Mouse (Mus musculus) embryonic facial prominence, embryonic 13.5 days (tissue): ENCODE measurements around the gene P2rx1. TPM values are rescaled to one million over a fixed set of nuclear protein-coding genes. Genes with fewer than 3 reads are reported as not detected.

Experiments used
- ATAC-seq: fragments of 200-750 bp; cut with Nextera tagmentation; 2 replicates; pipeline ENCODE4 v1.8.0; 2017; ENCODE audit warnings: low read depth; ENCODE audit not compliant: insufficient number of reproducible peaks, insufficient read depth, low FRiP score, low TSS enrichment
- H3K27ac ChIP-seq: fragments of 300-500 bp; sonication (generic); 2 replicates; pipeline ENCODE4 v1.5.1; 2015; ENCODE audit warnings: moderate library complexity, mild to moderate bottlenecking, inconsistent platforms
- H3K27me3 ChIP-seq: fragments of 300-500 bp; sonication (generic); 2 replicates; pipeline ENCODE4 v1.6.1; 2015; ENCODE audit warnings: mild to moderate bottlenecking, inconsistent platforms
- H3K36me3 ChIP-seq: fragments of 300-500 bp; sonication (generic); 2 replicates; pipeline ENCODE4 v1.6.1; 2015; ENCODE audit warnings: mild to moderate bottlenecking, inconsistent platforms
- H3K4me1 ChIP-seq: fragments of 300-500 bp; sonication (generic); 2 replicates; pipeline ENCODE4 v1.6.1; 2015; ENCODE audit warnings: inconsistent platforms
- H3K4me2 ChIP-seq: fragments of 300-500 bp; sonication (generic); 2 replicates; pipeline ENCODE4 v1.6.1; 2015; ENCODE audit warnings: moderate library complexity, mild to moderate bottlenecking, inconsistent platforms
- H3K4me3 ChIP-seq: fragments of 300-500 bp; sonication (generic); 2 replicates; pipeline ENCODE4 v1.5.1; 2015; ENCODE audit warnings: mild to moderate bottlenecking, inconsistent platforms
- H3K9ac ChIP-seq: fragments of 300-500 bp; sonication (generic); 2 replicates; pipeline ENCODE4 v1.6.1; 2015; ENCODE audit warnings: mild to moderate bottlenecking, inconsistent platforms
- H3K9me3 ChIP-seq: fragments of 300-500 bp; sonication (generic); 2 replicates; pipeline ENCODE4 v1.6.1; 2016; ENCODE audit warnings: inconsistent platforms
- WGBS: fragments of 180-500 bp; shearing (Covaris S2); methylation state at CpG from one replicate; pipeline ENCODE4 v1.1.7; 2015; ENCODE audit warnings: mixed read lengths; 5-methylcytosine and 5-hydroxymethylcytosine counted together
- microRNA-seq: library from miRNA; unstranded; fragments of <30 nt; microRNA quantifications from one replicate; pipeline ENCODE4, GENCODE M21; 2016
- polyA plus RNA-seq: library from polyadenylated mRNA; unstranded; fragments of >200 nt; fragmentation: Nextera tagmentation; extraction: Ambion mirVana; gene quantifications from 2 replicates; pipeline ENCODE4 v1.2.1, GENCODE M21; 2015

The P2rx1 gene
- polyA plus RNA-seq, 1 experiment from 2014 or later: 1.0 TPM

DNA sequence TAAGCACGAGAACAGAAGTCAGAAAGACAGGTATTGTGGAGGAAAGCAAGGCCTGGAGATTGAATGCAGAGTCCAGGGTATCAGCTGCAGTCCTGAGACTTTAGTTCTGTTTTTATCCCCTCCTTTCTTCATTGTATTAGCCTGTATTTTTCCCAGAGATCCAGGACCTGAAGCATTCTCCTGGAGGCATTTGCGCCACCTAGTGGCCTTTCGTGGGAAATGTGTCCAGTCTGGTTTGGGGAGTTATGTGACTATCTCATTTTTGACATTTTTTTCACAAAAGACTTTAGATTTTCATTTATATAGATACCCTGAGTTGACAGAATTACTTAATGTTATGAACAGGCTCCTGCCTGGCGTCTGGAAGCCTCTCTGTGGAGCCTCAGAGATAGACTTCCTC is 50.4 kb downstream of the P2rx1 start:
- H3K27me3 ChIP-seq: no peaks in the 10 kb centered on the region
- peaks cover 18% of the 10 kb centered on the region for H3K4me1 ChIP-seq
- H3K4me3 ChIP-seq: peak overlapping the region; percentile 92
- no peak for ATAC-seq
- peaks cover 33% of the 10 kb centered on the region for H3K36me3 ChIP-seq
- H3K4me2 ChIP-seq: peak overlapping the region; percentile 77
- H3K27ac ChIP-seq: peak overlapping the region; percentile 16; the same call in 1 of the 2 replicates
- H3K9me3 ChIP-seq: no peaks in the 10 kb centered on the region
- WGBS: under 1% methylated on average over 4 of the region's 4 CpGs
- peak overlapping the region; percentile 96; the same call in 1 of the 2 replicates for H3K9ac ChIP-seq

DNA sequence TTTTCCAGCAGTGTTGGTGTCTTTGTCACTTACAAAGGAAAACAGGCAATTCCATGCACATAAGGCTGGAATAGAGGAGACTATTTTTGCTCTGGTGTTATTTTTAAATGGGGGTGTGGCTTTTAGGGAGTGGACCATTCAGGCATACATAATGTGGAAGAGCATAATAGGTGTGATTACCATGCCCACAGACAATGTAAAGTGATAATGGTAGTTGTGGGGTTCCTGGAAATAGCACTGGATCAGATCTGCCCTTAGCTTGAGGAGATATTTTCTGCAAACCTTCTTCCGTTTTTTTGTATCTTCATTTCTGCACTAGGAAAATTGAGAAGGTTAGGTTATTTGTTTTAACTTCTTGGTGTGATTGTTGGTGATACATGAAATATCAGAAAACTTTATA is 53.9 kb downstream of the P2rx1 start:
- H3K27ac ChIP-seq: no peak overlapping the region
- peaks cover 66% of the 10 kb centered on the region for H3K36me3 ChIP-seq
- no peak for ATAC-seq

DNA sequence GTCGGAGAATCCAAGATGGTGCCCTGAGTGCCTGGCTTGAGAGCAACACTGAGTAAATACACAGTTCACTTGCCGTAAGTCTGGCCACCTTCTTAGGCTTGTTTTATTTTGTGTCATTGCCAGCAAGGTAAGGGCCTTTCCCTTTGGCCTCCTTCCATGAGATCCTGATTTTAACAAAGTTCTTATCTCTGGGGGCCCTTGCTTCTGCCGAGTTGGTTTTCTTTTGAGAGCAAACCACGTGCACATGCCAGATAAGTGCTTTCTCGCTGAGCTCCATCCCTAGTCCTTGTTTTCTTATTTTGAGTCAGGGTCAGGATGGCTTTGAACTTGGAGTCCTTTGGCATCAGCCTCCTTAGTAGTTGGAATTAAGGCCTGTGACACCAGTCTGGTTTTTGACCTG is 58.8 kb downstream of the P2rx1 start:
- Histone ChIP-seq H3K27me3 (no peaks in the 10 kb centered on the region), H3K27ac (no peak overlapping the region), H3K4me1 (no peaks in the 10 kb centered on the region), H3K9me3 (no peaks in the 10 kb centered on the region), H3K4me3 (no peak overlapping the region), H3K4me2 (no peak overlapping the region), H3K36me3 (peaks cover 74% of the 10 kb centered on the region), H3K9ac (no peak overlapping the region)
- no peak for ATAC-seq
- 89% methylated on average over 5 of the region's 5 CpGs for WGBS

More for the DNA sequence above, 53.9 kb downstream of the P2rx1 start:
- Histone ChIP-seq H3K4me3 (no peak overlapping the region), H3K27me3 (no peaks in the 10 kb centered on the region), H3K9ac (no peak overlapping the region), H3K4me1 (peaks cover 13% of the 10 kb centered on the region), H3K4me2 (no peak overlapping the region), H3K9me3 (no peaks in the 10 kb centered on the region)
- 90% methylated on average over 1 of the region's 1 CpGs for WGBS

DNA sequence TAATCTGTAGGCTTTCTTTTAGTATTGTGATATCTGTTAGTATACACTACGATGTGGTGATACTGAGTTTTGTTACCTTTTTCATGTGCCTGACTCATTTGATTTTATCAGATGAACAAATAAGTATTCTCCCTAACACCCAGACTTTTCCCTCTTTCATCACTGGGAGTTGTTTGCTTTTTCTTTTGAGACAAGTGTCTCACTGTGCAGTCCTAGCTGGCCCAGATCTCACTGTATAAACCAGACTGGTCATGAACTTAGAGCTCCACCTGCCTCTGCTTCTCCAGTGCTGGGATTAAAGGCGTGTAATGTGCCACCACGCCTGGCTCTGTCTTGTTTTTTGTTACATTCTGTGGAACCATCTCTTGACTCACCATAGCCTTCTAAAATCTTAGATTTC is 60.7 kb downstream of the P2rx1 start:
- Histone ChIP-seq H3K27ac (no peak overlapping the region), H3K4me1 (no peaks in the 10 kb centered on the region), H3K9me3 (no peaks in the 10 kb centered on the region), H3K27me3 (no peaks in the 10 kb centered on the region), H3K4me2 (no peak overlapping the region), H3K9ac (no peak overlapping the region), H3K4me3 (no peak overlapping the region), H3K36me3 (peaks cover 58% of the 10 kb centered on the region)
- no peak for ATAC-seq
- WGBS: 94% methylated on average over 3 of the region's 3 CpGs

DNA sequence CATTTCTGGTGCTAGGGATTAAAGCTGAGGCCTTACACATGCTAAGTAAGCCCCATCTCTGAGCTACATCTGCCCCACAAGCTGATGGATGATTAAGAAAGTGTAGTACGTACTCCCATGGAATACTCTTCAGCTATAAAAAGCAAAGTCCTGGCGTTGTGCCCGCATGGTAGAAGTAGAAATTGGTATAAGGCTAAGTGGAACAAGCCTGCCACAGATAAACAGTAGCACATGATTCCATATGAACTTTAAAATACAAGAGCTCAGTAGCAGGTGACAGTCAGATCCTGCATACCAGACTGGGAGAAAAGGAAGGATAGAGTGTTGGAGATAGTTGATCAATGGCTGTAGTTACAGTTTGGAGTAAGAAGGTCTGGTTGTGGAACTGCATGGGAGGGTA is 62.5 kb downstream of the P2rx1 start:
- no peak overlapping the region for H3K4me2 ChIP-seq
- peaks cover 51% of the 10 kb centered on the region for H3K36me3 ChIP-seq
- no peak overlapping the region for H3K27ac ChIP-seq
- H3K9ac ChIP-seq: no peak overlapping the region
- no peak overlapping the region for H3K4me3 ChIP-seq
- no peaks in the 10 kb centered on the region for H3K4me1 ChIP-seq
- no peaks in the 10 kb centered on the region for H3K27me3 ChIP-seq
- no peak for ATAC-seq
- WGBS: 93% methylated on average over 3 of the region's 3 CpGs
- H3K9me3 ChIP-seq: no peaks in the 10 kb centered on the region

Small RNA genes within 50 kb of the gene (microRNA-seq; reads per million reads assigned to microRNA genes)
- gene Gm44467: not detected

Other genes starting within 250 kb of the P2rx1 start
- gene Cyb5d2, start 203.0 kb upstream of the P2rx1 start, polyA plus RNA-seq: 7.8 and 8.5 TPM in 2 replicates
- gene Zzef1, start 202.9 kb upstream of the P2rx1 start, polyA plus RNA-seq: 10.6 and 11.6 TPM in 2 replicates
- 1.3 and 1.6 TPM in 2 replicates for gene Atp2a3, start 37.9 kb upstream of the P2rx1 start, polyA plus RNA-seq
- gene Camkk1, start 19.9 kb downstream of the P2rx1 start, polyA plus RNA-seq: 8.4 and 8.6 TPM in 2 replicates
- 14.4 and 14.5 TPM in 2 replicates for gene Ncbp3, start 48.7 kb downstream of the P2rx1 start, polyA plus RNA-seq
- gene Itgae, start 91.5 kb downstream of the P2rx1 start, polyA plus RNA-seq: 0.22 and 0.32 TPM in 2 replicates
- 14.6 and 16.2 TPM in 2 replicates for gene Haspin, start 139.2 kb downstream of the P2rx1 start, polyA plus RNA-seq
- 0.25 TPM in 1 of 2 replicates, not detected in the other for gene P2rx5, start 161.3 kb downstream of the P2rx1 start, polyA plus RNA-seq
- 94.3 and 102 TPM in 2 replicates for gene Emc6, start 177.9 kb downstream of the P2rx1 start, polyA plus RNA-seq
- 199 and 208 TPM in 2 replicates for gene Tax1bp3, start 178.0 kb downstream of the P2rx1 start, polyA plus RNA-seq
- 23.5 and 23.6 TPM in 2 replicates for gene Ctns, start 199.9 kb downstream of the P2rx1 start, polyA plus RNA-seq
- 1.6 and 1.9 TPM in 2 replicates for gene Shpk, start 200.4 kb downstream of the P2rx1 start, polyA plus RNA-seq
- gene Trpv1, start 235.2 kb downstream of the P2rx1 start, polyA plus RNA-seq: 0.11 TPM in 1 of 2 replicates, not detected in the other